Mouse (Mus musculus): ENCODE data around the gene Aasdhppt.

Aasdhppt gene

DNA sequence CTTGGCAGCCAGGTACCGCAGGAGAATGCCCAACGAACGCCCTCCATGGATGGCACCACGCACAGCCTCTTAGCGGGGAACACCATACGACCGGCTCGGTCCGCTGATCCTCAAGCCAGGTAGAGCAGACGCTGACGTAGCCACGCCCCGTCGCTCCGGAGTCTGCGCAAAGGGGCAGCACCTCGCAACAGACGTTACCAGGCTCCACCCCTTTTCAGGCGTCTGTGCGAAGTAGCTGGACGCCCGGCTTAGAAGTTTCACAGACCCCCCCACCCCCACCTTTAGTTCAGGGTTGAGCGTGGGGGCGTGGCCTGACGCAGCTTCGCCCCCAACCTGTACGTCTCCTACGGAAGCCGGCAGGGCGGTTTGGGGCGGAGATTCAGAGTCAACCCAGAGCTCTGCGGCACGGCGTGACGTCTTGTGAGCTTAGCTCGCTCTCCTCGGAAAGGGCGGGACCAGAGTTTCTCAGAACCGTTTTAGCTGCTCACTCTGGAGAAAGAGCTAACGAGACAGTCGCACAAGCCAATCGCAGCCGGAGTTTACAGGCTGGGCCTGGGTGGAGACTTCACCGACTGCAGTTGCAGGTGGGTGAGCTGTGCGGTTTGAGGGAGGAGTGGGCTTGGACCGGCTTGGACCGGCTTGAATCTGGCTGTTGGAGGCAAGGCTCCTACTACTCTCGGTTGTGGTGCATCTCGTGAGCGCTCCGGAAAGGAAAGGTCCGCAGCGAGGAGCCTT is at the start of gene Aasdhppt, which contains the start of gene Kbtbd3:
Gene Aasdhppt (minus strand): TSS at position 121 of the 735 bp plus-strand sequence.
Gene Kbtbd3 (plus strand): TSS at position 483 of the 735 bp plus-strand sequence.
- peak; percentile 93 for DNase-seq (ENCODE audit: low spot score)

DNA sequence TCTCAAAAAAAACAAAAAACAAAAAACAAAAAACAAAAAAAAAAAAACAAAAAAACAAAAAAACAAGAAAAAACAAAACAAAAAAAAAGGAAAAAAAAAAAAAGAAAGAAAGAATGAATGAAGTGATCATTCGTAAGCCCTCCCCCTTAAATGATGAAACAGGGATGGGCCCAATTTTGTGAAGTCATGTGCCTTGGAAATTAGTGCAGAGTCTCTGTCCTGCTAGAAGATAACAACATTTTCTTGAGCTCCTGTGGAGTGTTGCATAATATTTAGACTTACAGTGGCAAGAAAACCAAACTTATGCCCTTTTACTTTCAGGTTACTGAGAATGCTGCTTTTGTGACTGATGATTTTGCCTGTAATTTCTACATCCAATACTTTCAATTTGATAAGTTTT is 43.9 kb upstream of the Aasdhppt start:
- no peak for DNase-seq (ENCODE audit: low spot score)

DNA sequence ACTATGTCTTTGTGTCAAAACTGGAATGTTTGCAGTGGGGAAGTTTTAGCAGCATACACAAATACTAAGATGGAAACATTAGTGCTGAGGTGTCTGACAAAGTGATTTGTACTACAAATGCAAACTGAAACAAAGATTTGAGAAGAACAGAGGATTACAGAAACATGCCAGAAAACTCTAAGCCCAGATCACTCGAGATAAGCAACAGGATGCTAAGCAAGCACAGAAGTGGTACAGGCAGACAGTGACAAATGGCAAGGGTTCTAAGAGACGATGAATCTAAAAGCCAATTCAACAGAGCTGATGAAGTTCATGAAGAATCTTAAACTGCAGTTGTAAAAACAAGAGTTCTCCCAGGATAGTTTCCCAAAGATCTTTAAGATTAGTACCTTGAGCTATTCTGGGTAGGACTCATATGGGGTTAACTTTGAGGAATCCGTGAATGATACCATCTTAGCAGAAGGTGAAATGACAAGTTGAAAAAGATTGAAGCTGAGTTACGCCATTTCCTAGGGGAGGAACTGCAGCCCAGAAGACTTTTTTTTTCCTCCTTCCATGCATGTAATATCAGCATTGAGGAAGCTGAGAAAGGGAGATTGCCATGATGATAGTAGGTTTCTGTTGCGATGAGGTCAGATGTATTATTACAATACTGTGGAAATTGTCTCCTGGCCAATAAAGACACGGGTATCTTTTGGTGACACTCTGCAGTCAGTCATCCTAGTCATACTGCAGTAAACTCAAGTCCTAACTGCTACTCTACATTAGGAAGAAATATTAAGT is 9.9 kb upstream of the Aasdhppt start:
- DNase-seq (ENCODE audit: low spot score): no peak

DNA sequence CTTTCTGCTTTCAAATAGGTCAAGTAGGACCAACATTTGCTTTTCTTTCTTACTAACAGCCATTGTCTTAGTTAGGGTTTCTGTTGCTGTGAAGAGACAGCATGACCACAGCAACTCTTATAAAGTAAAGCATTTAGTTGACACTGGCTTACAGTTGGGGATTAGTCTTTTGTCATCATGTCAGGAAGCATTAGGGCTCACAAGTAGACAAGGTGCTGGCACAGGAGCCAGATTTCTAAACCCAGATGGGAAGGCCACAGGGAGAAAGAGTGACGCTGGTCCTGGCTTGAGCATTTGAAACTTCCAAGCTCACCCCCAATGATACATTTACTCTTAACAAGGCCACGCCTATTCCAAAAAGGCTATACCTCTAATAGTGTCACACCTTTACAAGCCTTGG is 6.5 kb upstream of the Aasdhppt start:
- no peak for DNase-seq (ENCODE audit: low spot score)

DNA sequence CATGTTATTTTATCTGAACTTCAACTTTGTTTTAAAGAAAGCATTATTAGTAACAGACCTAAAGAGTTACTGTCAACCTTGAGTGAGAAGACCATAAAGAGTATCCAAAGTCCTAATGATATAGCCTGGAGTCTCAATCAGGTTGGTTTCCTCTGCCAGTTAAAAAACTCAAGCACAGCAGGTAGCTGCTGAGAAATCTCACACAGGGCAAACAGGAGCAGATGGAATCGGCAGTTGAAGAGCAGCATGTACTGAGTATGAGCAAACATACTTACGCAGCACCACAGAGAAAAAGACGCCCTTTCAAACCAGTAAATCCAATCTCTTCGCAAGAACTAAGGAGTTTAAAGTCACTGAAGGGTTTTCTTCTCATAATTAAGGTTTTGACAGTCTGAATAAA is 4.7 kb upstream of the Aasdhppt start:
- DNase-seq (ENCODE audit: low spot score): no peak

DNA sequence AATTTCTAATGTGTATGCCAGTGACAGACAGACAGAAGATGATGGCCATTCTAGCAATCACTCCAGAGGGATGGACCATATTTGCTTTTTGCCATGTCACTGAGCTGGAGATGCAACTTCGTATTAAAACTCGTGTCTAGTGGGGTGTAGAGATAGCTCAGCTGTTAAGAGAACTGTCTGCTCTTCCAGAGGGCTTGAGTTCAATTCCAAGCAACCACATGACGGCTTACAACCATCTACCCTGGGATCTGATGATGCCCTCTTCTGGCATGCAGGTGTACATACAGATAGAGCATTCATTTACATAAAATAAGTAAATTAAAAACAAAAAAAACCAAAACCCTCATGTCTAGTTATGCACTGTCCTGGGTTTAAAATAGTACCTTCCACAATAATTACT is 1.9 kb upstream of the Aasdhppt start:
- DNase-seq (ENCODE audit: low spot score): no peak

DNA sequence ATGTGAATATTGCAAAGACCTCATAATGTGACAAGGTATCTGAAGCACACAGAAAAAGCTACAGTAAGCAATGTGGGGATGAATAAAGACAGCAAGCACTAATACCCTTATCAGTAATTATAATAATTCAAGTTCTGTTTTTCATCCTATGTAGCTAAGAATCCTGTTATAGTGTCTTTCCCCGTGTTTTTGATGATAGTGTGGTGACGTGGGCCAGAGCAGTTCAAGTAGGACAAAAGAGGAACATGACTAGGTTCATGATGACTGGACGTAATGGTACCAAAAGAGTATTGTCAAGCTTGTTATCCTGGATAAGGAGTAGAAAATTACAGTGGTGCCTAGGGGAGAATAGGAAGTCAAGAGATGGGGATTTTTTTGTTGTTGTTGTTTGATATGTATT is 1.4 kb upstream of the Aasdhppt start:
- DNase-seq (ENCODE audit: low spot score): no peak

DNA sequence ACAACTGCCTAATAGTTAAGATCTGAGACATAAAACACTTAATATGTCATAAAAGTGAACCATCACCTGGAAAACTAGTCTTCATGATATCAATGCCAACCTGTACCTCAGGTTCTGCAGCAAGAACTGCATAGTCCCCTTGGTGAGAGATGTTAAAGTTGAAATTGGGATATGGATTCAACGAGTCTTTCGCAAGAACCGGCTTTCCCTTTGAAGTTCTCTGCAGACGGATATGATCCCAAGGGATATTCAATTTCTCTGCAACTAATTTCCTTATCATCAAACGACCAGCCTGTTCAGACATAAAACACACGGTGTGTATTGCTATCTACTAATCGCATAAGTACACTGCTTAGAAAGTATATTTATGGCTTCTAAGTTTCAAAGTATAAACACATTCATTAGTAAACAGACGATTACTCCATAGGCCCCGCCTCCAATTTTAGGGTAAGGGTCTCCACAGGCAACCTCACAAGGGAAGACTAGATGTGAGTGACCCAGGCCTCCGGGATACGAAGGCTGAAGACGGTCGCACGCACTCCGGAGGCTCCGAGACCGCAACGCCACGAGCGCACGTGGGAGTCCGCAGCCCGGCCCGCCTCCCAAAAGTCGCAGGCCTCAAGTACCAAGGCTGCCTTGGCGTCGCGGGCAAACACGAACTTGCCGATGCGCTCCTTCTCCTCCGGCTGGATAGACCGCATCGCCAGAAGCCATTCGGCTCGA is 482 bp downstream of the Aasdhppt start:
- DNase-seq (ENCODE audit: low spot score): no peak

DNA sequence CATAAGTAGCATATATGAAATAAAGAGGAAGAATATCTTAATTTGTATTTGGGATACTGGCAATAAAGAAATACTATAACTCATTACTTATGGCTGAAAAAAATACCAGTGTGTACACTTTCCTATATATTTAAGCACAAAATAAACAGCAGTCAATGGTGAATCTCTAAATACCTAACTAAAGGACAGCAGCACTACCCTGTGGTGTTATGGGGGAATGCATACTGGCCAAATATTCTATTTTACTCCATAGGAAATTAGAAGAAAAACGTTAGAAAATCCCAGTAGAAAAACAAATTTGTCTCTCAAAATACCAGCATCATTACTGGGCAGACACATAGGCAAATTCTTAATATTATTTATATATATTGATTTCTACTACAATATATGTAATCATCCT is 4.4 kb downstream of the Aasdhppt start:
- DNase-seq (ENCODE audit: low spot score): no peak

DNA sequence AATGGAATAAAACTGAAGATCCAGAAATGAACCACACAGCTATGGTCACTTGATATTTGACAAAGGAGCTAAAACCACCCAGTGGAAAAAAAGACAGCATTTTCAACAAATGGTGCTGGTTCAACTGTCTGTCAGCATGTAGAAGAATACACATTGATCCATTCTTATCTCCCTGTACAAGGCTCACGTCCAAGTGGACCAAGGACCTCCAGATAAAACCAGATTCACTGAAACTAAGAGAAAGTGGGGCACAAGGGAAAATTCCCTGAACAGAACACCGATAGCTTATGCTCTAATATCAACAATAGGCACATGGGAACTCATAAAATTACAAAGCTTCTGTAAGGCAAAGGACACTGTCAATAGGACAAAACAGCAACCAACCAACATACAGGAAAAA is 8.8 kb downstream of the Aasdhppt start:
- DNase-seq (ENCODE audit: low spot score): no peak

DNA sequence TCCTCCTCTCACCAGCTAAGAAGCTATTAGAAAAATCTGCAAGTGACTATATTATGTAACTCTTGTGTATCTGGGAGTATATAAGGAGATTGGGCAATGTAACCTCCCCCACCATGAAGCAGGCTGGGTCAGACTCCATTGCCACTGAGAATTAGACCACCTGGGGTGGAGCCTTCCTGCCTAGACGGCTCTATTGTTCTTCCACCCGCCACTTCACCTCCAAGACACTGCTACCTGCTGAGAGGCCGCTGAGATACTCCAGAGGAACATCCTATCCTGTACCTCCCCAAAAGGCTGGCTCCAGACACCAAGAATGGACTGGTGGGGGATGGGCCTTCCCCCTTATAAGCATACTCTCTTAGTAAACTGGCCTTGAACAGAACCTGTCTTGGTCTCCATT is 25.4 kb downstream of the Aasdhppt start:
- no peak for DNase-seq (ENCODE audit: low spot score)

DNA sequence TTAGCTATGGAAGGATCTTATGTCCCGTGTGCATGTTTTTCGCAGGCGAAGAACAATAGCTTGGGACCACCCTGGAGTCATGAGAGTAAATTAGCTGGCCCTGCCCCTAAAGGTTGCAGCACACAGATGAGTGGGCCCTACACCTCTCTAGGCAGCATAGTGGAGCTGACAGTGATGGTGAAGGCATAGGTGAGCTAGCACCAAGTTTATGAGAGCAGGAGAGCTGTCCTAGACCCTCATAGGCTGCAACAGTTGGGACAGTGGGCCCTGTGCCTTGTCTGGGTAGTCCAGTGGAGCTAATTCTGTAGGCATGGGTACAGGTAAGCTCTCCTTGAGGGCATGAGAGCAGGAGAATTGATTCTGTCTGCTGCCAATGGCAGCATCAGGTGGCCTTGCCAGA is 42.4 kb downstream of the Aasdhppt start:
- no peak for DNase-seq (ENCODE audit: low spot score)

DNA sequence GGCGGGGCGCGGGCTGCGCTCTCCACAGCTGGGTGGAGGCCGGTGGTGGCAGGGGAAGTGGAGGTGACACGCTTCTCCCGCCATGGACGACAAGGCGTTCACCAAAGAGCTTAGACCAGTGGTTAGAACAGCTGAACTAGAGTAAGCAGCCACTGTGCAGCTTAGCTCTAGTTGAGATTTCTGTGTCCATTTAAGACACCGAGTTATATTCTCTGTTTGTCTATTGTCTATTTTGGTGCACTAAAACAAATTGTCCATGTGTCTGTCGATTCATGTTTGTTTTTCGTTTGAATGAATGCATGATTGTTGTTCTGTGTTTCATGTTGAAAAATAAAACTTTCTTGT is 48.6 kb downstream of the Aasdhppt start:
- no peak for DNase-seq (ENCODE audit: low spot score)

DNA sequence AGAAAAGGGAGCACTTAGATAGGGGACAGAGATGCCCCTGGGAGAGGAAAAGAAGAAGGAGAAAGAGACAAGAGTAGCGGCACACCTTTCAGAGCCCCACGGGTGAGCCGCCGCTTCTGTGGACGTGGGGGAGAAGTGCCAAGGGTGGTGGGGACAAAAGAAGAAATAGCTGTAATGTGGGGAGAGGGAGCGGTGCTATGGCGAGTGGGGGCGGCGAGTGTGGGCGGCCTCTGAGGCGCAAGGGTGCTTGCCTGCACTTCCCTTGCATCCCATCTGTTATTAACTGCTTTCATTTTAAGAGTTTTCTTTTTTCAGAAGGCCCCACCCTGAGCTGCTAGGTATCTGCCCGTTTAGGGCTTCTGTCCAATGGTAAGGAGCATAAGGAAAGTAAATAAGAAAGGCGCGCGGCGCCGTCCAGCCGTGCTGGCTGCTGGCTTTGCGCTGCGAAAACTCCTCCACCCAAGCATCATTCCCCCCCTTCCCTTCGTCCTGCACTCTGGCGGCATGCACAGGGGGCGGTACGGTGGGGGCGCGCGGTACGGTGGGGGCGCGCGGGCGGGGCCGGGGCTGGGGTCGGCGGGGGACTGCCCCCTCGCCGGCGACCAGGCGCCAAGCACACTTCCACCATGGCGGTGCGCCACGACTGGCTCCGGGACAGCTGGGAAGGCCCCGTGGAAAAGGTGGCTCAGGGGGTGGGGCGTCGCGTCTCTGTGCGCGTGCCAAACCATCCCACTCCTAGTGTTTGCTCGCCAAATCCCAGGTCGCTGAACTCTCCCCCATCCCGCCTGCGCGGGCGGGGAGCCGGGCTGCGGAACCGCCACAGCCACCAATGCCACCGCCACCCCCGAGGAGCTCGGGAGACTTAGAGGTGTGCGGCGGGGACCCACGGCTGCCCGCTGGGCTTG is 49.2 kb downstream of the Aasdhppt start:
- no peak for DNase-seq (ENCODE audit: low spot score)

DNA sequence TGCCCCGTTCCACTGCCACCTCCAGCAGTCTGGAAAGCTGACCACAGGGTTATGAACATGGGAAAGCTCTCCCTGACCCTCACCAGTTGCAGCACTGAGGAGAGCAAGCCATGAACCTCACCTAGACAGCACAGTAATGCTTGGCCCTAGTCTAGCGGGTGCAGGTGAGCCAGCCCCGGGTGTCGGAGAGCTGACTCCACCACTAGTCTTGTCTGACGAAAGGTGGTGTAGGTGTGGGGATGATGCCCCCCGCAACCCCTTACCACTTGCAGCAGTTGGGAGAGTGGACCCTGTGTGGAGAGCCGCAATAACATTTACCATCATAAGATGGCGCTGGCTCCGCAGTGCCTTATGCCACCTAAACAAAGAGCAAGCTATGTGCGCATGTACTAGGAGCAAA is 50.2 kb downstream of the Aasdhppt start:
- DNase-seq (ENCODE audit: low spot score): no peak

Measured in ovary, postnatal 14 days (tissue).